Mouse (Mus musculus): ENCODE results near the gene Cyp46a1. TPM values are rescaled to one million over a fixed set of nuclear protein-coding genes. Genes with fewer than 3 reads are reported as not detected.

Gene Cyp46a1
- polyA plus RNA-seq, 1 experiment from 2014 or later = 19.8 TPM

DNA sequence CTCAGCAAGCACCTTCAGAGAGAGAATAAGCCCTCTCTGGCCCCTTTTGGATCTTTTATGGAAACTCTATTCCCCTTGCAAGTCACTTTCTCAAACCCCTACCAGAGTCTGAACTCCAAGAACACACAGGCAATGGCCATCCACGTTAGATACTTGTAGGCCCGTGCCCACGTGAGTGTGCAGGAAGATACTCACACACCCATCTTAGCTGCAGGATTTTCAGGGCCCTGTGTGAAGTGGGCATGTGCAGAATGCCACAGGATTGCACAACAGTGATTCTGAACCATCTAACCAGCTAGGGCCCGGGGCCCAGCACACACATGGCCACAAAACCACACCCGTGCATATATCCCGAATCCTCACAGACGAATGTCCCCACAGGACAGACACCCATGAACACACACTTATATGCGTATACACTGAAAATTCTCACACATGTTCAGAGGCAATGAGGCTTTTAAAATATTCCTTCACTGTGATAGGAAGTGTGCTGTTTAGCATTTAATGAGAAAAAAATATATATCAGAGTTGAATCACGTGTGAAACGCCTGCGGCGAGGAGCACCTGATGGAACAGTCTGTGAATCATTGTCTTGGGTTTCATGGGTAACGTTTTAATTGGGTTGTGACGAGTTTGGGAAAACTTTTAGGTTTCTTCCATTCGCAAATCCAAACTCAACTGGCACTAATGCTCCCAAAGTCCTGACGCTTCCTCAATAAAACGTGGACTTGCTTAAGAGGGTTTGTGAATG lies 60.5 kb downstream of the Cyp46a1 start:
- no peaks in the 10 kb centered on the region for H3K27me3 ChIP-seq
- no peak for ATAC-seq (replicated peaks)
- no peak overlapping the region for H3K4me2 ChIP-seq (replicated peaks)
- no peak overlapping the region for H3K9ac ChIP-seq (replicated peaks)
- H3K4me1 ChIP-seq = peaks cover 33% of the 10 kb centered on the region
- H3K4me3 ChIP-seq = no peak overlapping the region
- WGBS = 84% methylated on average over 17 of the region's 17 CpGs
- H3K9me3 ChIP-seq = no peaks in the 10 kb centered on the region
- H3K27ac ChIP-seq (replicated peaks) = peak overlapping the region; percentile 78; the same call in 1 of the 2 replicates
- no peaks in the 10 kb centered on the region for H3K36me3 ChIP-seq

DNA sequence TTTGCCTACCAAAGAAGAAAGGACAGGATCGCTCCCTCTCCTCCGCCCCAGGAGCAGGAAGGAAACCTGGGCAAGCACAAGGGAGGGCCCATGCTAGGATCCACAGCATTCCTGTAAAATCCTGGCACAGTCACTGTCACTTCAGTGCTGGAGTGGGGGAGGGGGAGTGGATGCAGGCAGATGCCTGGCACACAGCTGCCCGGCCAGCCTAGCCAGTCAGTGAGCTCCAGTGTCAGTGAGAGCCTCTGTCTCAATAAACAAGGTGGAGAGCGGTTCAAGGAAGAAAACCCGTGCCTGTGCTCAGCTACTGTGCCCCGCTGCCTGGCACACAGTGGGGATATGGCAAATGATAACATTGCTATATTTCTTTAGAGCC lies 61.1 kb downstream of the Cyp46a1 start:
- no peak overlapping the region for H3K4me3 ChIP-seq
- H3K4me2 ChIP-seq (replicated peaks) = no peak overlapping the region
- H3K9ac ChIP-seq (replicated peaks) = no peak overlapping the region
- no peaks in the 10 kb centered on the region for H3K9me3 ChIP-seq
- WGBS = 70% methylated on average over 6 of the region's 6 CpGs
- H3K4me1 ChIP-seq = peaks cover 33% of the 10 kb centered on the region
- peak overlapping the region; percentile 78 for H3K27ac ChIP-seq (replicated peaks)
- H3K36me3 ChIP-seq = no peaks in the 10 kb centered on the region
- H3K27me3 ChIP-seq = no peaks in the 10 kb centered on the region
- no peak for ATAC-seq (replicated peaks)

DNA sequence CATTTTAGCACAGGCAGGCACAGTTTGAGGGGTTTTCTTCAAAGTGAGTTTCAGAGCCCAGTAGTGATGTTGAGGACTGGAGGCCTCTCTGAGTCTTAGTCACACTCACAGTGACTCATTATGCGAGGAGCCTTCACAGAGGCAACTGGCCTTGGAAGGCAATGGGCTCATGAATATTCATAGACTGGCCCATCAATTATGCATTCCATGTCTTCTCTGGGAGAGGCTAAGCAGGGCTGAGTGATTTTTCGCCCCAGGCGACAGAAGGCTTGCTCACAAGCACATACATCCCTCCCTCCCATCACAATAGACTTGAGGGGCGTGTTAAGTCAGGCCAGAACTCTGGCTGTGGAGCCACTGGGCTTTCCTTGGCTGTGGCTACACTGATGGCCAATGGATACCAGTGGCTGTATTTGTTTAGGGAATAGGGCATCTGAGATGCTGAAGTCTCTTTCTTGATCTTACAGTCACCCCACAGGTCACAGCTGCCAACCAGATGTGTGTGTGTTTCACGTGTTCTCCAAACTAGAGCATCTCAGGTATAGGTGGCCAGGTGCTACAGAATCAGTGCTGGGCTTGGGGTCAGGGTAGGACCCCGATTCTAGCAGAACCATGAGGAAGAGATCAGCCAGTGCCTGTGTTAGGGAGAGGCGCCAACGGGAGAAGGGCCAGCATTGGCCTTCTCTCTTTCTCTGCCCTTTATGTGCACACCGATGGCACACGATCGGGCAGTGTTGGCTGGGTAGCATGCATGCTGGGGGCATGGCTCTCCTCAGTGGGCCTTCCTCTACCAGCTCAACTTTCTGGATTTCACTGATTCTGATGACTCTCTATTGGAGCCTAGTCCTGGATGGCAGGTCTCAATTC lies 62.1 kb downstream of the Cyp46a1 start:
- no peak overlapping the region for H3K4me3 ChIP-seq
- H3K9me3 ChIP-seq = no peaks in the 10 kb centered on the region
- H3K27ac ChIP-seq (replicated peaks) = peak overlapping the region; percentile 78
- H3K36me3 ChIP-seq = no peaks in the 10 kb centered on the region
- no peak overlapping the region for H3K4me2 ChIP-seq (replicated peaks)
- H3K4me1 ChIP-seq = peaks cover 33% of the 10 kb centered on the region
- H3K27me3 ChIP-seq = no peaks in the 10 kb centered on the region
- H3K9ac ChIP-seq (replicated peaks) = no peak overlapping the region
- ATAC-seq (replicated peaks) = peak; percentile 95
- 33% methylated on average over 11 of the region's 11 CpGs for WGBS

DNA sequence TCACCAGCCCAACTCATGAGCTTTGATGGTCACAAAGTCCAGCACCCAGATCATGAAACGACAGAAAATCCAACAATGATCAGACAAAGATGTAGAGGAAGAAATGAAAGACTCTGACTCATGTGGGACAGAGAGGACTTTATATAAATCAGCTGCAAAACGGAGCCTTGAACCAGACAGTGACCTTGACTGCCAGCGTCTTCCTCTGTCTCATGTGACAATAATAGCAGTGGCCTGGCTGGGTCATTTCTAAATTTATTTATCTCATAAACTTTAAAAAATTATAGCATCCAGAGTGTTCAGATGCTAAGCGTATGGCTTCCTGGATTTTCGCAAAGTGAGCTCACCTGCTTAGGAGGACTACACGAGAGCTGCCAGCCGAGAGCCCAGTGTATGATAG lies 64.5 kb downstream of the Cyp46a1 start:
- Histone ChIP-seq H3K9me3 (no peaks in the 10 kb centered on the region), H3K36me3 (no peaks in the 10 kb centered on the region), H3K27ac (replicated peaks) (no peak overlapping the region), H3K4me2 (replicated peaks) (no peak overlapping the region), H3K9ac (replicated peaks) (no peak overlapping the region), H3K4me1 (peaks cover 27% of the 10 kb centered on the region), H3K4me3 (no peak overlapping the region), H3K27me3 (no peaks in the 10 kb centered on the region)
- 91% methylated on average over 7 of the region's 7 CpGs for WGBS
- ATAC-seq (replicated peaks) = no peak

DNA sequence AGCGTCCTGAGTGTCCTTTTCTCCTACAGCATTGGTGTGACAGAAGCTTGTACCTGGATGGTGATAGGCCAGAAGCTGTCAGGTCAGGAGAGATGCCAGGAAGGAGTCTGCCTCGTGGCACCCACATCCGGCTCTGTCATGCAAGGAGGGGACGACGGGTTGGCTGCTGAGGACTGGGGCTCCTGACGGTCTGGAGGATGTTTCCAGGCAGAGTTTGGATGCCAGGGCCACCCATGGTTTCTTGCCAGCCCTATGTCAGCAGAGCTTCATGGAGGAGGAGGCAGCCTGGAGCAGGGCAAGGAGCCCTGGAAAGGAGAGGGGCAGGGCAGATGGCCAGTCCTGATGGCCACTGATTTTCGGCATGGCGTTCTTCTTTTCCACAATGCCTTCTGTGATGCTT lies 65.0 kb downstream of the Cyp46a1 start:
- H3K9ac ChIP-seq (replicated peaks) = no peak overlapping the region
- 92% methylated on average over 8 of the region's 8 CpGs for WGBS
- no peaks in the 10 kb centered on the region for H3K9me3 ChIP-seq
- H3K4me3 ChIP-seq = no peak overlapping the region
- no peaks in the 10 kb centered on the region for H3K36me3 ChIP-seq
- H3K27me3 ChIP-seq = no peaks in the 10 kb centered on the region
- peaks cover 27% of the 10 kb centered on the region for H3K4me1 ChIP-seq
- H3K4me2 ChIP-seq (replicated peaks) = no peak overlapping the region
- H3K27ac ChIP-seq (replicated peaks) = no peak overlapping the region
- no peak for ATAC-seq (replicated peaks)

DNA sequence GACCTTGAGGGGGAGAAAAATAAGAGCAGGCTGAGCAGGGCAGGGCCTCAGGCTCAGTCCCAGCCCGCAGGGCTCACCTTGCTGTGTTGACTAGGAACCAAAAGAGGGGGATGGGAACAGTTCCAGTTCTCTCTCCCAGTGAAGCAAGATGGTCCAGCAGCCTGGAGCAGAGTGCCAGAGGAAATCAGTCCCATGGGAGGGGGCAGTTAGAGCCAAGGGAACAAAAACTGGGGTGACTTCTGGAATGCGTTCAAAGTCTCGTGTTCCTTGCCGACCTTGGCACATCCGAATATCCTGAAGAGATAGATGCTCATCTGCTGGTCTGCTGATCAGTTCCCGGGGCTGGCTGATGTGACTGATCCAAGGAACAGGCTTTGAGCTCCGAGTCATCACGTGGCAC lies 66.8 kb downstream of the Cyp46a1 start:
- H3K4me1 ChIP-seq = peaks cover 16% of the 10 kb centered on the region
- no peak overlapping the region for H3K4me2 ChIP-seq (replicated peaks)
- H3K27me3 ChIP-seq = no peaks in the 10 kb centered on the region
- 72% methylated on average over 8 of the region's 8 CpGs for WGBS
- H3K27ac ChIP-seq (replicated peaks) = no peak overlapping the region
- H3K9ac ChIP-seq (replicated peaks) = no peak overlapping the region
- no peaks in the 10 kb centered on the region for H3K9me3 ChIP-seq
- H3K36me3 ChIP-seq = no peaks in the 10 kb centered on the region
- ATAC-seq (replicated peaks) = no peak
- H3K4me3 ChIP-seq = no peak overlapping the region

DNA sequence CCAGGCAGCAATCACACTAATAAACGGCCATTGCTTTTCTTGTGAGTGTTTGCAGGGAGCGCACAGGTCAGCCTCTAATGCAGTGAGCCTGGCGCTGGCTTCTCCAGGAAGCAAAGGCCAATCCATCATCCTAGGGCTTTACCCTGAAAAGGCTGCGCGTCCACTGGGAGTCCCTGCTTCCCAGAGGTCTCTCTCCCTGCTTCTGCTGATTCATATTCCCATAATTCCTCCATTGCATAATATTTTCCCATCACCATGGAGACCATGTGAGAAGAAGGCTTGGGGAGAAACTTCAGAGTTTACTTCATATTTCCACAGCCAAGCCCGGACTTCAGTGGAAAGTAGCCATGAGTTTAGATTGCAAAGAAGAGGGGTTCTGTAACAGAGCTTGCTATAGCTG lies 69.8 kb downstream of the Cyp46a1 start:
- no peak overlapping the region for H3K27ac ChIP-seq (replicated peaks)
- H3K9ac ChIP-seq (replicated peaks) = no peak overlapping the region
- H3K27me3 ChIP-seq = no peaks in the 10 kb centered on the region
- no peak overlapping the region for H3K4me2 ChIP-seq (replicated peaks)
- 85% methylated on average over 6 of the region's 6 CpGs for WGBS
- no peaks in the 10 kb centered on the region for H3K9me3 ChIP-seq
- no peak overlapping the region for H3K4me3 ChIP-seq
- no peaks in the 10 kb centered on the region for H3K4me1 ChIP-seq
- ATAC-seq (replicated peaks) = no peak
- H3K36me3 ChIP-seq = no peaks in the 10 kb centered on the region

DNA sequence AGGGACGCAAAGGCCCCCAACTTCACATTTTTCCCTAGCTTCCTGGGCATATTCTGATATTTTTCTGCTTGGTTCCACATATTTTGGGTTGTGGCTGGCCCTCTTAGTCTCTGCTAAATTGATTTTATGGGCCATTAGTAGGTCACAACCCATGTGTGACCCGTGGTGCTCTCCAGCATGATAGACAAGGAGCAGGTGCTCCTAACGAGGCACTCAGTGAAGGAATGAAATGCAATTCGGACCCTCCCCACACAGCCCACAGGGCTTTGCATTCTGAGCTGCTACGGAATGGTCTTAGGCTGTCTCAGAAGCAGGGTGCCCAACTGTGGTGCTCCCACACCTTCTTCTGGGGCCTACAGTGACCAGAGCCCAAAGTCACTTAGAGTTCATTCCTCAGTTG lies 74.9 kb downstream of the Cyp46a1 start:
- Histone ChIP-seq H3K4me1 (no peaks in the 10 kb centered on the region; the same call in 1 of the 2 replicates), H3K36me3 (no peaks in the 10 kb centered on the region), H3K9ac (replicated peaks) (no peak overlapping the region), H3K4me2 (replicated peaks) (no peak overlapping the region), H3K27me3 (no peaks in the 10 kb centered on the region), H3K9me3 (no peaks in the 10 kb centered on the region), H3K4me3 (no peak overlapping the region), H3K27ac (replicated peaks) (no peak overlapping the region)
- no peak for ATAC-seq (replicated peaks)
- 60% methylated on average over 5 of the region's 5 CpGs for WGBS

DNA sequence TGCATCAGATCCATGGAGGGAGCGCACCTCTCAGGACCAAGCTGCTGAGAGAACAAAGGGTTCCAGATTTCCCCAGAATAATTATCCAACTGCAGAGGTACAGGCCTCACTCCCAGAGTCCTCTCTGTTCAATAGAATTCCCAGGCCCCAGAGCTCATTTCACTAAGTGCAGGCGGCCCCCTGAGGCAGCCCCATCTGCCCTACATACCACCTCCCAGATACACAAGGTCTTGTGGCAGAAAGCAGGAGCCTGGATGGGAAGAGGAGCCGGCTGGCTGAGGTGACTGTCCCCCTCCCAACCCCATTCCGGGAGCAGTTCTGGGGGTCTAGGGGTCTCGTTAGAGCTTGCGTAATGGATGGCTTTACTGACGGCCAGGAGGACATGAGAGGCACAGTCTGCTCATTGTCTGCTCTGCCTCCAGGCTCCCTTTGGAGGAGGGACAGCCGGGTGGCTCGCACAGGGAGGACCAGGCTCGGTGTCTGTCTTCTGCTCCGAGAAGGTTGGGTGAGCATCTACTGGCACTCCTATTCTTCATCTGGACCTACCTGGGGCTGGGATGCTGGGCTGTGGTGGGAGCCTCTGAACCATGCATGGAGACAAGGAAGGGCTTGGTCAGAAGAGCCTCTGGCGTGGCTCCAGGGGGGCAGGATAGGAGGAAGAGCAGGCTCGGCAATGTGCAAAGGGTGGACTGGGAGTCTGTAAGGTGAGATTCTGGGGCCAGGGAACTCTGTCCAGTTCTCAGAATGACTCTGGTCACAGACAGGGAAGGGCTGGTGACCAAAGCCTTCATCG lies 76.4 kb downstream of the Cyp46a1 start:
- Histone ChIP-seq H3K4me2 (replicated peaks) (no peak overlapping the region), H3K9me3 (no peaks in the 10 kb centered on the region), H3K27me3 (no peaks in the 10 kb centered on the region), H3K9ac (replicated peaks) (no peak overlapping the region), H3K27ac (replicated peaks) (no peak overlapping the region), H3K36me3 (no peaks in the 10 kb centered on the region), H3K4me1 (no peaks in the 10 kb centered on the region; the same call in 1 of the 2 replicates), H3K4me3 (no peak overlapping the region)
- ATAC-seq (replicated peaks) = no peak
- WGBS = 56% methylated on average over 14 of the region's 14 CpGs

Other genes with a start within 250 kb of the Cyp46a1 start
- 98.3 and 108 TPM in 2 replicates for gene Setd3, start 155.1 kb upstream of the Cyp46a1 start, polyA plus RNA-seq (2015; fragmentation: Nextera tagmentation; extraction: Ambion mirVana)
- 3.3 and 3.7 TPM in 2 replicates for gene Ccnk, start 154.8 kb upstream of the Cyp46a1 start, polyA plus RNA-seq (2015; fragmentation: Nextera tagmentation; extraction: Ambion mirVana)
- 14.3 and 16.3 TPM in 2 replicates for gene Ccdc85c, start 59.0 kb upstream of the Cyp46a1 start, polyA plus RNA-seq (2015; fragmentation: Nextera tagmentation; extraction: Ambion mirVana)
- 1.8 and 1.9 TPM in 2 replicates for gene Hhipl1, start 28.1 kb upstream of the Cyp46a1 start, polyA plus RNA-seq (2015; fragmentation: Nextera tagmentation; extraction: Ambion mirVana)
- gene Eml1, start 36.6 kb downstream of the Cyp46a1 start, polyA plus RNA-seq (2015; fragmentation: Nextera tagmentation; extraction: Ambion mirVana) = 58.6 and 65.7 TPM in 2 replicates
- gene Evl, start 220.3 kb downstream of the Cyp46a1 start, polyA plus RNA-seq (2015; fragmentation: Nextera tagmentation; extraction: Ambion mirVana) = 206 and 213 TPM in 2 replicates